Mouse (Mus musculus): Measurements from ENCODE around the gene Cisd2. TPM values are rescaled to one million over a fixed set of nuclear protein-coding genes. Genes with fewer than 3 reads are reported as not detected.

Gene Cisd2
- polyA plus RNA-seq, 1 experiment from 2014 or later: 36.4 TPM

DNA sequence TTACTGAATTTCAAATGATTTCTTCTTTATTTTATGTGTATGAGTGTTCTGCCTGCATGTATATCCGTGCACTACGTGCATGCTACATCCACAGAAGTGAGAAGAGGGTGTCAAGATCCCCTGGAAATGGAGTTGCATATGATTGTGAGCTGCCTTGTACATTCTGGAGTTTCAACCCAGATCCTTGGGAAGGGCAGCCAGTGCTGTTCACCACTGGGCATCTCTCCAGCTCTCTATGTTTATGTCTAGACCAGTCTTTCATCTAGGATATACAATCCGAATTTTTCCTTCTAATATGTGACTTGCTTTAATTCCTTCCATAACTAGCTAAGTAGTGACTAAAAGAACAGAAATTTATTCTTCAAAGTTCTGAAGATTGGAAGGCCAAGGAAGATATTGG lies 47.9 kb downstream of the Cisd2 start:
- Histone ChIP-seq H3K4me3 (replicated peaks) (no peak overlapping the region), H3K36me3 (no peaks in the 10 kb centered on the region), H3K27ac (no peak overlapping the region), H3K4me2 (no peak overlapping the region), H3K9ac (no peak overlapping the region), H3K27me3 (no peaks in the 10 kb centered on the region), H3K9me3 (replicated peaks) (no peaks in the 10 kb centered on the region), H3K4me1 (replicated peaks) (no peaks in the 10 kb centered on the region)
- ATAC-seq (ENCODE audit: low read depth) (no peak), DNase-seq (no peak)
- WGBS (ENCODE audit: insufficient replicate concordance): 49% methylated on average over 3 of the region's 3 CpGs

DNA sequence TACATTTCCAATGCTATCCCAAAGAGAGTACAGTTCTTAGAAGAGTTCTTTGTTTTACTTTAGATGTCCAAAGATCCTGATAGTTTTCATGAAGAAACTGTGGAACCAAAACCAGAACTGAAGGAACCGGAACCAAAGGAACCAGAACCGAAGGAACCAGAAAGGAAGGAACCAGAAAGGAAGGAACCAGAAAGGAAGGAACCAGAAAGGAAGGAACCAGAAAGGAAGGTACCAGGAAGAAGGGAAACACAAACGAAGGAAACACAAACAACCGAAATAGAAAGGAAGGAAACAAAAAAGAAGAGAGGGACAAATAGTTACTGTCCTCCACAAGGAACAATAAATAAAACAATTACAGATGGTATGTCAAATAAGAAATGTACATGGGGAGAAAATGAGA lies 66.3 kb downstream of the Cisd2 start:
- no peaks in the 10 kb centered on the region for H3K36me3 ChIP-seq
- H3K4me1 ChIP-seq (replicated peaks): no peaks in the 10 kb centered on the region
- 60% methylated on average over 4 of the region's 4 CpGs for WGBS (ENCODE audit: insufficient replicate concordance)
- no peak overlapping the region for H3K27ac ChIP-seq
- H3K9ac ChIP-seq: no peak overlapping the region
- ATAC-seq (ENCODE audit: low read depth) (no peak), DNase-seq (no peak)
- H3K4me2 ChIP-seq: no peak overlapping the region
- H3K4me3 ChIP-seq (replicated peaks): no peak overlapping the region
- no peaks in the 10 kb centered on the region for H3K27me3 ChIP-seq
- H3K9me3 ChIP-seq (replicated peaks): no peaks in the 10 kb centered on the region

Other genes starting within 250 kb of the Cisd2 start
- 20.7 and 26.1 TPM in 2 replicates for gene Cenpe, start 211.4 kb downstream of the Cisd2 start, polyA plus RNA-seq (2015; fragmentation: Nextera tagmentation; extraction: Ambion mirVana)
- 0.34 and 0.36 TPM in 2 replicates for gene Bdh2, start 142.7 kb downstream of the Cisd2 start, polyA plus RNA-seq (2015; fragmentation: Nextera tagmentation; extraction: Ambion mirVana)
- 0.25 and 0.51 TPM in 2 replicates for gene Slc9b2, start 116.2 kb downstream of the Cisd2 start, polyA plus RNA-seq (2015; fragmentation: Nextera tagmentation; extraction: Ambion mirVana)
- gene Slc9b1, start 75.9 kb downstream of the Cisd2 start, polyA plus RNA-seq (2015; fragmentation: Nextera tagmentation; extraction: Ambion mirVana): not detected in 2 replicates
- gene Ube2d3, start 14.2 kb upstream of the Cisd2 start, polyA plus RNA-seq (2015; fragmentation: Nextera tagmentation; extraction: Ambion mirVana): 281 and 348 TPM in 2 replicates
- gene Manba, start 61.7 kb upstream of the Cisd2 start, polyA plus RNA-seq (2015; fragmentation: Nextera tagmentation; extraction: Ambion mirVana): 4.9 and 6.4 TPM in 2 replicates

Measured in liver, embryonic 13.5 days (tissue).